Mouse (Mus musculus) neural tube, embryonic 15.5 days (tissue): ENCODE measurements around the gene Zfp462. TPM values are rescaled to one million over a fixed set of nuclear protein-coding genes. Genes with fewer than 3 reads are reported as not detected.
"Not testable (repeated sequence)": the region's sequence is repeated elsewhere in the genome, so short reads cannot be mapped to it uniquely, and the experiment has no call there.

Experiments
- ATAC-seq: fragments of 200-750 bp; cut with Nextera tagmentation; 2 replicates; pipeline ENCODE4 v1.8.0; 2017; ENCODE audit warnings: mild to moderate bottlenecking, moderate TSS enrichment, moderate library complexity; ENCODE audit not compliant: low FRiP score
- H3K27ac ChIP-seq: fragments of 300-500 bp; sonication (generic); replicated peaks from 2 replicates; pipeline ENCODE4 v1.5.1; 2015; ENCODE audit warnings: mild to moderate bottlenecking, inconsistent platforms
- H3K27me3 ChIP-seq: fragments of 300-500 bp; sonication (generic); replicated peaks from 2 replicates; pipeline ENCODE4 v1.6.1; 2015; ENCODE audit warnings: inconsistent platforms
- H3K36me3 ChIP-seq: fragments of 300-500 bp; sonication (generic); 2 replicates; pipeline ENCODE4 v1.6.1; 2015; ENCODE audit warnings: inconsistent platforms
- H3K4me1 ChIP-seq: fragments of 300-500 bp; sonication (generic); 2 replicates; pipeline ENCODE4 v1.6.1; 2015; ENCODE audit warnings: inconsistent platforms
- H3K4me2 ChIP-seq: fragments of 300-500 bp; sonication (generic); 2 replicates; pipeline ENCODE4 v1.6.1; 2015; ENCODE audit warnings: inconsistent platforms, mild to moderate bottlenecking, moderate library complexity
- H3K4me3 ChIP-seq: fragments of 300-500 bp; sonication (generic); replicated peaks from 2 replicates; pipeline ENCODE4 v1.5.1; 2015; ENCODE audit warnings: mild to moderate bottlenecking, inconsistent platforms
- H3K9ac ChIP-seq: fragments of 300-500 bp; sonication (generic); replicated peaks from 2 replicates; pipeline ENCODE4 v1.6.1; 2015; ENCODE audit warnings: mild to moderate bottlenecking, inconsistent platforms
- H3K9me3 ChIP-seq: fragments of 300-500 bp; sonication (generic); replicated peaks from 2 replicates; pipeline ENCODE4 v1.6.1; 2016; ENCODE audit warnings: inconsistent platforms
- WGBS: fragments of 180-500 bp; shearing (Covaris S2); methylation state at CpG from one replicate; pipeline ENCODE4 v1.1.7; 2015; ENCODE audit warnings: mixed read lengths; 5-methylcytosine and 5-hydroxymethylcytosine counted together
- polyA plus RNA-seq: library from polyadenylated mRNA; unstranded; fragments of >200 nt; fragmentation: Nextera tagmentation; extraction: Ambion mirVana; gene quantifications from 2 replicates; pipeline ENCODE4 v1.2.1, GENCODE M21; 2015

The Zfp462 gene
- polyA plus RNA-seq, result 8.2 and 9.2 TPM in 2 replicates

DNA sequence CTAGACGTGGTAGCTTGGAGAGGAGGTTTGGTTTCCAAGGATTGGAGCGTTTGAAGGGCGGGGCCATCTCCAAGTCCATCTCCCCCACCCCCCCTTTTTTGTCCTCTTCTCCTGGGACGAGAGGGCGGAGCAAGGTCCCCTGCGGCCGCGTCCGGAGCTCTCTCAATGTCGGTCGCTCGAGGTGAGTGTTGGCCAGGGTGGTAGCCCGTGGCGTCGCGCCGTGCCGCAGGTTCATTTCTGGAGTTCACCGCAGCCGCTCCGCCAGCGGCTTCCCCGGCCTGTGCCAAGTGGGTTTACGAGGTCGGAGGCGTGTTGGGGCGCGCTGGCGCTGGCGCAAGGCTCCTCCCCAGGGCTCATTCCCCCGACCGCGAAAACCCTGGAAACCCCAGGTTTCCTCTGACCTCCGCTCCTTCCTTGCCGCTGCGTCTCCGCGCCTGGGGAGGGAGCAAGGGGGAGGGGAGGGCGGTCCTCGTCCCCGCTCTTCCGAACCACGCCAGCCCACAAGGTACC, at the start of gene Zfp462:
TSS of gene Zfp462 (plus strand) at position 128 of the 510 bp plus-strand sequence.
- peak within 1 kb of the TSS; percentile 87 for H3K9ac ChIP-seq
- H3K27me3 ChIP-seq, result no peaks in the 10 kb centered on the region
- ATAC-seq, result peak; percentile 29; the same call in 1 of the 2 replicates
- under 1% methylated on average over 43 of the region's 43 CpGs for WGBS
- no peaks in the 10 kb centered on the region for H3K36me3 ChIP-seq
- peak within 1 kb of the TSS; percentile 85 for H3K4me2 ChIP-seq
- peak within 1 kb of the TSS; percentile 97 for H3K27ac ChIP-seq
- H3K9me3 ChIP-seq, result no peaks in the 10 kb centered on the region
- peaks cover 16% of the 10 kb centered on the region for H3K4me1 ChIP-seq
- peak within 1 kb of the TSS; percentile 80 for H3K4me3 ChIP-seq

DNA sequence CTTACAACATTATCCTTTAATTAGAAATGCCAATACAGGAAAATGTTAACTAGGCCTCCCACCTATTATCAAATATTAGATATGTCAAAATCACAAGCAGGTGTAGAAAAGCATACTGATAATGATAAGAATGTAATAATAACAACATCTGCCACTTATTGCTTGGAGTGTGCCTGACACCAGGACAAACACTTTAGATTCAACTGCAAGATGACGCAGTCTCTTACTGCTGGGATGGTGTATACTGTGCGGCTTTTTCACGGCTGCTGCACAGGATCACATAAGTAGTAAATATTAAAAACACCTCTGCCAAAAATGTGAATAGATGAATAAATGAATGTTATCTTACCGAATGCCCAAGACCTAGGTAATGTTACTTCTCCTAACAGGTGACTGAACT, 48.8 kb upstream of the Zfp462 start:
- ATAC-seq, result no peak
- no peaks in the 10 kb centered on the region for H3K9me3 ChIP-seq
- H3K4me3 ChIP-seq, result no peak overlapping the region
- no peaks in the 10 kb centered on the region for H3K4me1 ChIP-seq
- H3K27me3 ChIP-seq, result no peaks in the 10 kb centered on the region
- 80% methylated on average over 4 of the region's 4 CpGs for WGBS
- H3K27ac ChIP-seq, result no peak overlapping the region
- H3K4me2 ChIP-seq, result no peak overlapping the region
- no peak overlapping the region for H3K9ac ChIP-seq
- H3K36me3 ChIP-seq, result no peaks in the 10 kb centered on the region

DNA sequence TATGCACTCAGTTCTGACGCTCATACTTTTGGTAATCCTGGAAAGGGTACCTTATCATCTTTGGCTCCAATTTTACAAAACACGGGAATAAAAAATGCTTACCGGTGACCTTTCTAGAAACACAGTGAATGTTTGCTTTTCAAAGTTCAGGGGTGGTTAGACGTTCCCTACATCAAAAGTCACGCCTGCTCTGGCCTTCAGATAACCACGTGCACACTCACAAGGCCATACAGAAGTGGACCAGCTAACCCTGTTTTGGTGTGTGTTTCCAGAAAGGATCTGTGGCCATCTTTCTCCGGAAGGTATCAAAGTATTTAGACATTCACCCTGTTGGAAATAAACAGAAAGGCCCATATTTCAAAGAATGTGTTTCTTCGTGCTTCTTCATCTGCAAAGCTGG, 40.2 kb upstream of the Zfp462 start:
- H3K4me2 ChIP-seq, result no peak overlapping the region
- ATAC-seq, result no peak
- no peak overlapping the region for H3K27ac ChIP-seq
- H3K4me1 ChIP-seq, result no peaks in the 10 kb centered on the region
- 69% methylated on average over 8 of the region's 8 CpGs for WGBS
- H3K36me3 ChIP-seq, result no peaks in the 10 kb centered on the region
- H3K4me3 ChIP-seq, result no peak overlapping the region
- H3K9ac ChIP-seq, result no peak overlapping the region
- no peaks in the 10 kb centered on the region for H3K27me3 ChIP-seq
- H3K9me3 ChIP-seq, result no peaks in the 10 kb centered on the region

DNA sequence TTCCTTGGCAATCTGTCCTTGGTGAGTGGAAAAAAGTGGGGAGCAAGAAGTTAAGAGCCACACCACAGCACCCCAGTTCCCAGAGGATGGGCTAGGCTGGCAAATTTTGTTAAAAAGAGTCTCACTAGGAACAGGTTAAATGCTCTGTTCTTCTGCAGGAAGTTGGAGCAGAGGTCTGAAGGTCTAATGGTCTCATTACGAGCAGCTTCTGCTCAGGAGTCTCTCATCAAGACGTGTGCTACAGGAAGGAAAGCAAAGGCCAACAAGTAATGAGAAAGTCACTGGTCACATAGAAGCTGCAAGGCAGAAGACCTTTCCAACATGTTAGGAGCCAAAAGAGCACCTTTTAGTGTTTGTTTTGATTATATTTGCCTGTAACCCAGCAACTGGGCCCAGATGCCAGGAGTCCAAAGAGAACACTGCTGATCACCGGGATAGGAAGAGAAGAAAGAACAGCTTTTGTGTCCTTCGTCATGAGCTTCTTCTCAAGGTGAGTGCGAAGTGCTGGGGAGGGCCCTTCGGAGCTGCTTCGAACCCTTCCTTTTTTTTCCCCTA, 39.4 kb upstream of the Zfp462 start:
- Histone ChIP-seq H3K27ac (no peak overlapping the region), H3K4me3 (no peak overlapping the region), H3K27me3 (no peaks in the 10 kb centered on the region), H3K9me3 (no peaks in the 10 kb centered on the region), H3K9ac (no peak overlapping the region), H3K4me1 (no peaks in the 10 kb centered on the region), H3K36me3 (no peaks in the 10 kb centered on the region), H3K4me2 (no peak overlapping the region)
- ATAC-seq, result no peak
- WGBS, result 91% methylated on average over 7 of the region's 7 CpGs

DNA sequence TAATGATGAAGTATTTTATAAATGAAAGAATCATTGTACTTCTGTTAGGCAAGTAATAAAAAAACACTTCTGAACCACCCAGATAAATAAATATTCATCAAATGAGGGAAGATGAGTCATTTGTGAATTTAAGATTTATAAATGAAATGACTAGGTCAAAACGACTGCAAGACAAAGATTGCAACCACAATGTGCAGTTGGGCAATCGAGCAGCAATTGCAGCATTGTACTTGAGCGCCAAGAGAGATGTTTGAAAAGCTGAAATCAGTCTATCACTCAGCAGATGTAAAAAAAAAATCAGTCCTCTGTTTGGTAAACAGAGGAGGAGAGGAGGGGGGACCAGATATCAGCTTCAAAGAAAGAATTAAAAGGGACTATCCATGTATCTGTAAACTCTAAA, 34.5 kb upstream of the Zfp462 start:
- no peaks in the 10 kb centered on the region for H3K27me3 ChIP-seq
- no peaks in the 10 kb centered on the region for H3K9me3 ChIP-seq
- no peak overlapping the region for H3K27ac ChIP-seq
- H3K4me1 ChIP-seq, result no peaks in the 10 kb centered on the region
- no peak overlapping the region for H3K4me3 ChIP-seq
- no peak overlapping the region for H3K9ac ChIP-seq
- H3K36me3 ChIP-seq, result no peaks in the 10 kb centered on the region
- no peak for ATAC-seq
- 92% methylated on average over 3 of the region's 3 CpGs for WGBS
- H3K4me2 ChIP-seq, result no peak overlapping the region

DNA sequence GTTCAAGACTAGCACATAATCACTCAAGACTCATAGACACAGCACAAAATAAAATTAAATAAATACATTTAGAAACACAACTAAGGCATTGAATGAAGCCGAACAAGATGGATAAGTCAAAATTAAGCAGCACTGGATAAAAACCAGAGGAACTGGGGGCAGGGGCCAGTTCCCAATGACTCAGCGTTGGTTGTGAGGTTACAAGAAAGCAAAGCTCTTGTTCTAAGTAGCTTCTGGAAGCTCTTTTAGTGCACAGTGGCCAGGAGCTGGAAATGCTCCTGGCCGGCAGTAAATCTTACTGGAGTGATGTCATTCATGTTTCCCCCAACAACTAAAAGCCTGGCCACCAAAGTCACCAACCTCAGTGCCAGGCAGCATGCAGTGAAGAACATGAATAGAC, 26.6 kb upstream of the Zfp462 start:
- Histone ChIP-seq H3K4me2 (no peak overlapping the region), H3K27ac (no peak overlapping the region), H3K9me3 (no peaks in the 10 kb centered on the region), H3K4me3 (no peak overlapping the region), H3K36me3 (no peaks in the 10 kb centered on the region), H3K27me3 (no peaks in the 10 kb centered on the region), H3K9ac (no peak overlapping the region), H3K4me1 (no peaks in the 10 kb centered on the region)
- no peak for ATAC-seq
- 88% methylated on average over 3 of the region's 3 CpGs for WGBS

DNA sequence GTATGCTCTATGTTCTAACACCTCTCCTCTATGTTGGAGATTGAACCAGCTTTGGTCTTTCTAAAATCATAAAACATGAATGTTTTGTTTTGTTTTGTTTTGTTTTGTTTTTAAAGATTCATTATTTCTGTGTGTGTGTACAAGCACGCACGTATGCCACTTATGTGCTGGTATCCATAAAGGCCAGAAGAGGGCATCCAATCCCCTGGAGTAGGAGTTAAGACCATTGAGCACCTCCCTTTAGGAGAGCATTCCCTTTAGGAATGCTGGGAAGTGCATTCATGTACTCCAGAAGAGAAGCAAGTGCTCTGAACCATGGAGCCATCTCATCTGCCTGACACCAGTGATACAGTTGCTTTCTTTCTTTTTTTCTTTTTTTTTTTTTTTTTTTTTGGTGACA, 21.5 kb upstream of the Zfp462 start:
- Histone ChIP-seq H3K36me3 (no peaks in the 10 kb centered on the region), H3K27me3 (no peaks in the 10 kb centered on the region), H3K9me3 (no peaks in the 10 kb centered on the region), H3K4me3 (no peak overlapping the region), H3K9ac (no peak overlapping the region), H3K4me1 (no peaks in the 10 kb centered on the region), H3K27ac (no peak overlapping the region), H3K4me2 (no peak overlapping the region)
- 93% methylated on average over 2 of the region's 2 CpGs for WGBS
- no peak for ATAC-seq

DNA sequence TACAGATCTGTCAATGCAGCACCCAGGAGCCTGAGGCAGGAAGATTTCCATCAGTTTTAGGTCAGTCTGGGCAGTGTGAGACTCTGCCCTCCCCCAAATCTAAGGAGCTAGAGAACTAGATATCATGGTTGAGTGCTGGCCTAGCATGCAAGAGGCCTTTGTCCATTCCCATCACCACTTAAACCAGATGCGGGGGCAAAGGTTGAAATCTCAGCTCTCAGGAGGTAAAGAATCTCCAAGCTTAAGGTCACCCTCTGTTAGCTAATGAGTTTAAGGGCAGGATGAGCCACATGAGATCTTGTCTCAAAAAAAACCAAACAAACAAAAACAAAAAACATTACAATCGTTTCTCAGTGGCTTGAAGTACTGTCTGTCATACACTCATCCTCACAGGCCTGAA, 20.5 kb upstream of the Zfp462 start:
- no peaks in the 10 kb centered on the region for H3K36me3 ChIP-seq
- H3K4me3 ChIP-seq, result no peak overlapping the region
- H3K4me2 ChIP-seq, result no peak overlapping the region
- H3K4me1 ChIP-seq, result no peaks in the 10 kb centered on the region
- no peaks in the 10 kb centered on the region for H3K27me3 ChIP-seq
- H3K9ac ChIP-seq, result no peak overlapping the region
- H3K9me3 ChIP-seq, result no peaks in the 10 kb centered on the region
- ATAC-seq, result no peak
- WGBS, result 91% methylated on average over 2 of the region's 2 CpGs
- no peak overlapping the region for H3K27ac ChIP-seq

DNA sequence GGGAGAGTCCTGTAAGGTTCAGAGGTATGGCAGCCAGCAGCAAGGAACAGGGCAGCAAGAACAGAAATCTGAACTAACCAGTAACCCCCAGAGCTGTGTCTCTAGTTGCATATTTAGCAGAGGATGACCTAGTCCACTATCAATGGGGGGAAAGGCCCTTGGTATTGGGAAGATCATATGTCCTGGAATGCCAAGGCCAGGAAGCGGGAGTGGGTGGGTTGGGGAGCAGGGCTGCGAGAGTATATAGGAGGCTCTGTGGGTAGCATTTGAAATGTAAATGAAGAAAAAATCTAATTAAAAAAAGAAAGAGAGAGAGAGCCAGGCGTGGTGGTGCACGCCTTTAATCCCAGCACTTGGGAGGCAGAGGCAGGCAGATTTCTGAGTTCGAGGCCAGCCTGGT, 18.4 kb upstream of the Zfp462 start:
- not testable (repeated sequence) for H3K36me3 ChIP-seq, H3K4me3 ChIP-seq, ATAC-seq, H3K4me2 ChIP-seq, H3K27me3 ChIP-seq, H3K4me1 ChIP-seq, H3K9me3 ChIP-seq, H3K27ac ChIP-seq, H3K9ac ChIP-seq
- WGBS, result 85% methylated on average over 5 of the region's 5 CpGs

DNA sequence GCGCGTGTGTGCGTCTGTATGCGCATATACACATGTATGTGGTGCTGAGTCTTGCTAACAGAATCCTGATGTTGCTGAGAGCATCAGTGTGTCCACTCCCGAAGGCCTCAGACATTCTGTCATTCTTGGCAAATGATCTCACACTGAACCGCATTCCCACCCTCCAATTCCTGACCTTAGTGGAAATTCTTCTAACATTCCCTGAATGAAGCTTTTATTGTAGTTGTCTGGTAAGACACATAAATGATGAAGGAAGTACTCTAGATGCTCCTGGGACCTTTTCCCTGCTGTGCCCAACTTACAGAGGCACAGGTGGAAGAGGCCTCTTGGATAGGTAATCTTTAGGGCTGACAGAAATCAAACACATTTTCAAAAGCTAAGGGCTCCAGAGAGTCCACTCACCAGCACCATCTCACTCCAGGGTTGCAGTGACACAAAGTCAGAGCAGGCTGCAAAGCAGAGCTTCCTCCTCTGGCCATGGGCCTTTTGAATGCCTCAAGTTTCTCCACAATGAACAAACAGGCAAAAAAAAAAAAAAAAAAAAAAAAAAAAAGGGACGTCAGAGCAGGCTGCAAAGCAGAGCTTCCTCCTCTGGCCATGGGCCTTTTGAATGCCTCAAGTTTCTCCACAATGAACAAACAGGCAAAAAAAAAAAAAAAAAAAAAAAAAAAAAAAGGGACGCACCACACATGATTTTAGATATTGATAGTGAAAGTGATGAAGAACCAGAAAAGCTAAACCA, 17.4 kb upstream of the Zfp462 start:
- 79% methylated on average over 8 of the region's 8 CpGs for WGBS
- not testable (repeated sequence) for H3K27ac ChIP-seq, H3K27me3 ChIP-seq, H3K36me3 ChIP-seq, H3K4me1 ChIP-seq, H3K4me2 ChIP-seq, H3K9me3 ChIP-seq, ATAC-seq, H3K9ac ChIP-seq, H3K4me3 ChIP-seq

DNA sequence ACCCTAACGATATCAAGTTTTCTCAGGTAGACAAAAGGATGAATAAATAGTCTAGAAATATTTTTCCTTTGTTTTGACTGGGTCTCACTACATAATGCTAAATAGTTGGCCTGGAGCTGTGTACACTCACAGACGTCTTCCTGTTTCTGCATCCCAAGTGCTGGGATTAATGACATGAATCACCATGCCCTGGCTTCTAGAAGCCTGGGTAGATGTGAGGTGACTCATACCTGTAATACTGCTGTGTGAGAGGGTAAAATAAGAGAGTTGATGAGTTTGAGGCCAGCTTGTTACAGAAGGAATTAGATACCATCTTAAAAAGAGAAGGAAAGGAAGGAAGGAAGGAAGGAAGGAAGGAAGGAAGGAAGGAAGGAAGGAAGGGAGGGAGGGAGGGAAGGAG, 15.2 kb upstream of the Zfp462 start:
- no peak overlapping the region for H3K27ac ChIP-seq
- H3K4me2 ChIP-seq, result no peak overlapping the region
- ATAC-seq, result no peak
- no peak overlapping the region for H3K4me3 ChIP-seq
- no peaks in the 10 kb centered on the region for H3K9me3 ChIP-seq
- H3K4me1 ChIP-seq, result no peaks in the 10 kb centered on the region
- no peak overlapping the region for H3K9ac ChIP-seq
- H3K36me3 ChIP-seq, result no peaks in the 10 kb centered on the region
- no peaks in the 10 kb centered on the region for H3K27me3 ChIP-seq
- WGBS, result 79% methylated on average over 2 of the region's 2 CpGs

DNA sequence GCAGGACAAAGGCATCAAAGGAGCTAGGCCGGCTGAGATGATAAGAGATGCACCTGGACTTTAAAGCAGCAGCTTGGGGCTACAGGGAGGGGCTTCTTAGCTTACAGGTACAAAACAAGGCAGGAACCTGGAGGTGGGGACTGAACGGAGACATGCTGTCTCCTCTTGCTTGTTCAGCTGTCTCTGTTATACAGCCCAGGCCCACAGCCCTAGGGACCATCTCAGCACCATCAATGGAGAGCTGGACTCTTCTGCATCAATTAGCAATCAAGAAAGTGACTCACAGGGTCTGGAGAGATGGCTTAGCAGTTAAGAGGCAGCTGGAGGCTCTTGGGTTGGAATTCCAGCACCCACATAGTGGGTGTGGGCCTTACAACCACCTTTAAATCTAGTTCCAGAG, 12.2 kb upstream of the Zfp462 start:
- H3K4me3 ChIP-seq, result no peak overlapping the region
- no peaks in the 10 kb centered on the region for H3K9me3 ChIP-seq
- ATAC-seq, result no peak
- 44% methylated on average over 2 of the region's 2 CpGs for WGBS
- H3K27ac ChIP-seq, result no peak overlapping the region
- H3K4me1 ChIP-seq, result no peaks in the 10 kb centered on the region
- H3K9ac ChIP-seq, result no peak overlapping the region
- H3K27me3 ChIP-seq, result no peaks in the 10 kb centered on the region
- H3K36me3 ChIP-seq, result no peaks in the 10 kb centered on the region
- H3K4me2 ChIP-seq, result no peak overlapping the region
